Mouse (Mus musculus): ENCODE measurements around the gene Sash1.

GRCm38 (mm10) chr10:8804292-8804691 lies 81.6 kb downstream of the Sash1 start:
- no peak for TF ChIP-seq CTCF (IDR thresholded peaks at IDR 0.05; ENCODE audit: low read depth, low read length)
- TF ChIP-seq POLR2A (IDR thresholded peaks at IDR 0.05; ENCODE audit: insufficient read depth, low read length): no peak
- no peak for TF ChIP-seq EP300 (IDR thresholded peaks at IDR 0.05; ENCODE audit: insufficient read depth, low read depth, low read length)

Measured in ES-Bruce4 (cell line).